Mouse (Mus musculus) erythroblast, adult 5-6 weeks (primary cell): ENCODE results near the gene Trpc6. TPM values are rescaled to one million over a fixed set of nuclear protein-coding genes. Genes with fewer than 3 reads are reported as not detected.

Source experiments
- ATAC-seq: replicated peaks from 2 replicates; pipeline ENCODE4 v1.8.0; 2016; ENCODE audit warnings: moderate number of reproducible peaks, mild to moderate bottlenecking, moderate TSS enrichment, inconsistent platforms; ENCODE audit not compliant: poor library complexity, low FRiP score, severe bottlenecking
- total RNA-seq, 2 experiments: library from RNA; stranded (forward) in 1 of 2; stranded (reverse) in 1 of 2; fragments of 150-400 nt in 1 of 2; fragments of 200-764, 138-1000 nt in 1 of 2; gene quantifications; 2 replicates each; pipeline versions ENCODE4 v1.2.3 to v1.2.4; 2015 to 2017; ENCODE audit warnings: low replicate concordance in 2 of 2

Trpc6 gene
- total RNA-seq (2015; ENCODE audit: low replicate concordance) = 0.42 TPM in 1 of 2 replicates, not detected in the other
- 0.56 and 1.8 TPM in 2 replicates for total RNA-seq (2017; ENCODE audit: low replicate concordance)

GRCm38 (mm10) chr9:8544041-8544794 is at the start of gene Trpc6:
Gene Trpc6 (plus strand): TSS chr9:8544142.
- ATAC-seq = no peak

GRCm38 (mm10) chr9:8520911-8521310 is 23.0 kb upstream of the Trpc6 start:
- ATAC-seq = no peak

GRCm38 (mm10) chr9:8533670-8534069 is 10.3 kb upstream of the Trpc6 start:
- no peak for ATAC-seq

- no peak for ATAC-seq
Measured at GRCm38 (mm10) chr9:8545236-8545635, 1.3 kb downstream of the Trpc6 start.

GRCm38 (mm10) chr9:8558574-8558973 is 14.6 kb downstream of the Trpc6 start:
- ATAC-seq = no peak

GRCm38 (mm10) chr9:8592618-8593017 is 48.7 kb downstream of the Trpc6 start:
- no peak for ATAC-seq

DNA sequence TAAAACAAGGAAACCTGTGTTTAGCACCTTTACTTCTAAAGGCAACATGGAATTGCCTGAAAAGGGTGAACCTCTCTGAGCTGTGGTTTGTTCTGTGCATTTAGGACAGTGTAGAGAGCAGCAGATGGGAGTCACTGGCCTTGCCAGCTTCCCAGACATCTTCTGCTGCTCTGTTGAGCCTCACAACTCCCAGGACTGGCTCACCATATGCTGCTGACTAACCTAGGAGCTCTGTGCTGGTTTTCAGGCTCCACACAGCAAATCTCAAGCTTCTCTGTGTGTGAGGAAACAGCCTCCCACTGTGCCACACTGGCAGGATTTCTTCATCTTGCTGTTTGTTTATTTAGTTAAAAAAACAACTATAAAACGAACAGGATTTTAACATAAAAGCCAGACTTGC is 53.1 kb downstream of the Trpc6 start:
- ATAC-seq = no peak

- no peak for ATAC-seq
Measured at GRCm38 (mm10) chr9:8606816-8607491, 63.0 kb downstream of the Trpc6 start.

DNA sequence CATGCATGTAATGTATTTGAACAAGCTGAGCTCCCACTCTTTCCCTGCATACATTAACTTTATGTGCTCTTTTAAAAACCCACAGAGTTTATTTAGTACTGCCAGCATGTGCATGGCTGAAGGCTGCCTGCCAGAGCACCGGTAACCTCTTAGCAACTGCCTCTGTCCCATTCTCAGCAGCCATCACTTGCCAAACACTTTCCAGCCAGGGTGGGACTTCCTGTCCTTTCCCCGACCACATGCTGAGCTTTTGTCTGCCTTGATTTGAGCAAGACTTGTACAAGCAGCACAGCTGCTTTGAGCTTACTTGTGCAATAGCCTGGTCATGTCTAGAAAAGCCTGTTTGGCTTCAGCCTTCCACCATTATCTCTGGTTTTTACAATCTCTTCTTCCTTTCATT is 90.4 kb downstream of the Trpc6 start:
- no peak for ATAC-seq

DNA sequence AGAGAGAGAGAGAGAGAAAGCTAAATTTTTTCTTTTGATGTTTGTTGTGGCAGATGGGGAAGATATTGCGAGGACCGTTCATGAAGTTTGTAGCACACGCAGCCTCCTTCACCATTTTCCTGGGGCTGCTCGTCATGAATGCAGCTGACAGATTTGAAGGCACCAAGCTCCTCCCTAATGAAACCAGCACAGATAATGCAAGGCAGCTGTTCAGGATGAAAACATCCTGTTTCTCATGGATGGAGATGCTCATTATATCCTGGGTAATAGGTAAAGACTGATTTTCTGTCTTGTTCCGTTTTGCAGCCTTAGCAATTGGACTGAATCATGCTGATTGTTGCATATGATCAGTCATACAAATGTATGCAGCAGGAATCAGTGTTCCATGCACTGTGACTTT is 99.5 kb downstream of the Trpc6 start:
- no peak for ATAC-seq

- ATAC-seq = no peak
Measured at GRCm38 (mm10) chr9:8655347-8655746, 111.4 kb downstream of the Trpc6 start.

- no peak for ATAC-seq
Measured at GRCm38 (mm10) chr9:8672944-8673343, 129.0 kb downstream of the Trpc6 start.

DNA sequence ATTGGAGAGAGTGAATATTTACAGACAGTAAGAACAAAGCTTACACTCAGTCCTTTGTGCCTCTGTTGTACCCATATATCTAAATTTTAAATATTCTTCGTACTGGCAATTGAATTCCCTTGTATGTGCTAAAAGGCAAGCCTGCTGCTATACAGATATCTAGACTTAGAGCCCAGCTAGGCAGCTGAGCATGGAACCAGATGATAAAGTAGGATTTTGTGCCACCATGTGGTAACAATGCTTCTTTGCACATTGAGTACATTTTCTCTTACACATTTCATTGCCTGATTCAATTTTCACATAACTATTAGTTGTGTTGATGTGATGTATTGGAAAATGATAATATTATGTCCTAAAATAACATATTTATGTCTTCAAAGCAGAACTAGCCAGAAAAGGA is 132.7 kb downstream of the Trpc6 start:
- ATAC-seq = no peak

DNA sequence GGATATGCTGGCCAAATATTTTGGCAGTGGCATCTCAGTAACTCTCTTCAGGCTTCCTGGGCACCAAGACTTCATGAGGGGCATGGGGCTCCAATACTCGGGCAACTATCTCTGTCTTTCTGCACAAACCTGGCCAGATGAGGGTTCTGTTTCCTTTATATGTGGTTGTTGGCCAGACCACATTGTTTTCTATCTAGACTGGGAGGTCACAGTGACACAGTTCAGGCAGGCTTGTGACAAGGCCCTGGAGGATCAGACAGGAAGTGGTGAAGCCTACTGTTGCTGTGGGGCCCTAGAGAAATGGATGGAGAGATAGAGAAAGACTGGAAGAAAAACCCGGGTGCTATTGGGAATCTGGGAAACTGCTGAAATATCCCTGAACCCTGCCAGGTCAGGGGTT is 149.2 kb downstream of the Trpc6 start:
- no peak for ATAC-seq

- no peak for ATAC-seq
Measured at GRCm38 (mm10) chr9:8700669-8701068, 156.7 kb downstream of the Trpc6 start.

- no peak for ATAC-seq
Measured at GRCm38 (mm10) chr9:8703516-8703915, 159.6 kb downstream of the Trpc6 start.

DNA sequence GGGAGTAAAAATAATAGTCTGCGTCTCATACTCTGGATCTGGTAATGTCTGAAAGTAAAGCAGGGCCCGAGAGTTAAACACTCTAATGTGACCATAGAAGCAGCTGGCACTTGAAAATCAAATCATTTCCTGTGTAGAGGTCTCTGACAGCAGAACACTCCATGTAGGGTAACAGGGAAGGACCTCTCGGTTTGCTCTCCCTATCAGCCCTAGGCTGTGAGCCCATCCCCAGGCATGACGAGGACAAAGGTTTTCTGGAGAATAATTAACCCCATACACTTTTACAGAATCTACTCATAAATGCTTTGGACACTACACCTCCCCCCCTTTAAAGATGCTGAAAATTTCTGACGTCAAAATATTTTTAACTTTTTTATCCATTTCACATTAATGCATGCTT is 160.0 kb downstream of the Trpc6 start:
- ATAC-seq = no peak

- ATAC-seq = no peak
Measured at GRCm38 (mm10) chr9:8710052-8710739, 166.3 kb downstream of the Trpc6 start.

GRCm38 (mm10) chr9:8719017-8719416 is 175.1 kb downstream of the Trpc6 start:
- no peak for ATAC-seq

GRCm38 (mm10) chr9:8729056-8729455 is 185.1 kb downstream of the Trpc6 start:
- ATAC-seq = no peak
